Mouse (Mus musculus) CH12.LX (cell line): ENCODE measurements at regions not wholly inside any gene's neighbourhood (a gene's known extent, or its start where the extent isn't known, plus 50 kb on each side); places are given as distances from the start of the nearest gene placed in this dataset.

ENCODE experiments used
- DNase-seq: peaks from one replicate; pipeline ENCODE4 v3.0.0-alpha.2; 2013; ENCODE audit errors: extremely low read depth
- H3K27ac ChIP-seq: 2 replicates; pipeline ENCODE4 v1.5.1; 2012; ENCODE audit warnings: low read depth, mild to moderate bottlenecking, control low read depth, moderate library complexity; ENCODE audit not compliant: insufficient read depth
- H3K27me3 ChIP-seq: replicated peaks from 2 replicates; pipeline ENCODE3; 2012; ENCODE audit warnings: inconsistent platforms
- H3K36me3 ChIP-seq, 2 experiments: replicated peaks in 1 of 2; 2 replicates each; pipeline versions ENCODE3 to v1.6.1; 2012; ENCODE audit warnings: inconsistent platforms in 1 of 2, low read length in 1 of 2, mild to moderate bottlenecking in 1 of 2, mixed read lengths in 1 of 2, moderate library complexity in 1 of 2; ENCODE audit not compliant: control insufficient read depth in 1 of 2, insufficient read depth in 1 of 2
- H3K4me1 ChIP-seq, 2 experiments: 2 replicates each; pipeline ENCODE4 v1.6.1; 2012; ENCODE audit warnings: inconsistent platforms in 1 of 2, moderate library complexity in 1 of 2; ENCODE audit not compliant: insufficient read depth in 2 of 2, control insufficient read depth in 1 of 2
- H3K4me2 ChIP-seq: 2 replicates; pipeline ENCODE4 v1.6.1; 2012; ENCODE audit warnings: low read depth, mild to moderate bottlenecking, control low read depth; ENCODE audit not compliant: poor library complexity, insufficient read depth, severe bottlenecking
- H3K4me3 ChIP-seq, 3 experiments: fragments of 150-350 bp in 1 of 3; sonication (generic) in 1 of 3; replicated peaks in 1 of 3; 2 replicates each; pipeline versions ENCODE3 to v1.5.1; 2011 to 2012; ENCODE audit warnings: low read depth in 2 of 3, low read length in 2 of 3, mild to moderate bottlenecking in 2 of 3, moderate library complexity in 2 of 3, control low read depth in 1 of 3, improper control_type of control experiment in 1 of 3, inconsistent platforms in 1 of 3, mixed read lengths in 1 of 3; ENCODE audit not compliant: poor library complexity in 1 of 3
- H3K79me2 ChIP-seq: replicated peaks from 2 replicates; pipeline ENCODE4 v1.6.1; 2012; ENCODE audit warnings: mild to moderate bottlenecking, moderate library complexity; ENCODE audit not compliant: control insufficient read depth, poor library complexity, insufficient read depth, severe bottlenecking; ENCODE audit errors: extremely low read depth
- H3K9ac ChIP-seq: 2 replicates; pipeline ENCODE4 v1.6.1; 2012; ENCODE audit warnings: low read depth, mild to moderate bottlenecking, control low read depth, moderate library complexity; ENCODE audit not compliant: insufficient read depth
- H3K9me3 ChIP-seq: replicated peaks from 2 replicates; pipeline ENCODE3; 2012; ENCODE audit warnings: low read length, inconsistent platforms, mixed read lengths
- CHD1 ChIP-seq: IDR thresholded peaks from 2 replicates; pipeline ENCODE4 v1.6.1; 2012; ENCODE audit warnings: low read depth, low read length, improper control_type of control experiment, inconsistent platforms
- ELF1 ChIP-seq: IDR thresholded peaks from 2 replicates; pipeline ENCODE4 v1.6.1; 2014; ENCODE audit warnings: low read depth, mild to moderate bottlenecking, inconsistent platforms, low read length, improper control_type of control experiment
- EP300 ChIP-seq: IDR thresholded peaks from 2 replicates; pipeline ENCODE4 v1.6.1; 2011; ENCODE audit warnings: low read length, improper control_type of control experiment
- HCFC1 ChIP-seq: IDR thresholded peaks from 2 replicates; pipeline ENCODE4 v1.6.1; 2012; ENCODE audit warnings: low read depth, mild to moderate bottlenecking, inconsistent platforms, low read length, improper control_type of control experiment
- IRF4 ChIP-seq: IDR thresholded peaks from 2 replicates; pipeline ENCODE4 v1.6.1; 2014; ENCODE audit warnings: low read depth, mild to moderate bottlenecking, inconsistent platforms, low read length, improper control_type of control experiment
- JUN ChIP-seq: IDR thresholded peaks from 2 replicates; pipeline ENCODE4 v1.6.1; 2011; ENCODE audit warnings: low read depth, mild to moderate bottlenecking, low read length, improper control_type of control experiment, moderate library complexity; ENCODE audit not compliant: insufficient read depth
- JUND ChIP-seq: conservative IDR thresholded peaks from 2 replicates; pipeline ENCODE4 v1.6.1; 2011; ENCODE audit warnings: low read depth, low read length, improper control_type of control experiment
- KAT2A ChIP-seq: IDR thresholded peaks from 2 replicates; pipeline ENCODE4 v1.6.1; 2012; ENCODE audit warnings: low read length, improper control_type of control experiment, inconsistent platforms; ENCODE audit not compliant: insufficient replicate concordance
- MAFK ChIP-seq: IDR thresholded peaks from 2 replicates; pipeline ENCODE4 v1.6.1; 2011; ENCODE audit warnings: low read length, improper control_type of control experiment; ENCODE audit not compliant: insufficient replicate concordance
- MAX ChIP-seq: IDR thresholded peaks from 2 replicates; pipeline ENCODE4 v1.6.1; 2011; ENCODE audit warnings: low read length, improper control_type of control experiment
- MXI1 ChIP-seq: IDR thresholded peaks from 2 replicates; pipeline ENCODE4 v1.6.1; 2011; ENCODE audit warnings: mild to moderate bottlenecking, low read depth, low read length, improper control_type of control experiment
- NRF1 ChIP-seq: IDR thresholded peaks from 2 replicates; pipeline ENCODE4 v1.6.1; 2014; ENCODE audit warnings: low read depth, mild to moderate bottlenecking, inconsistent platforms, low read length, improper control_type of control experiment, moderate library complexity
- PAX5 ChIP-seq: IDR thresholded peaks from 2 replicates; pipeline ENCODE4 v1.6.1; 2012; ENCODE audit warnings: low read length, inconsistent platforms, mixed read lengths
- RAD21 ChIP-seq: IDR thresholded peaks from 2 replicates; pipeline ENCODE4 v1.6.1; 2011; ENCODE audit warnings: low read depth, mild to moderate bottlenecking, low read length, improper control_type of control experiment, moderate library complexity
- RCOR1 ChIP-seq: conservative IDR thresholded peaks from 2 replicates; pipeline ENCODE4 v1.6.1; 2012; ENCODE audit warnings: low read depth, mild to moderate bottlenecking, inconsistent platforms, low read length, improper control_type of control experiment
- TBP ChIP-seq: conservative IDR thresholded peaks from 2 replicates; pipeline ENCODE4 v1.6.1; 2011; ENCODE audit warnings: low read depth, low read length, improper control_type of control experiment
- TCF12 ChIP-seq: IDR thresholded peaks from 2 replicates; pipeline ENCODE4 v1.6.1; 2014; ENCODE audit warnings: low read depth, mild to moderate bottlenecking, inconsistent platforms, low read length, improper control_type of control experiment
- USF1 ChIP-seq: IDR thresholded peaks from 2 replicates; pipeline ENCODE4 v1.6.1; 2014; ENCODE audit warnings: low read depth, mild to moderate bottlenecking, inconsistent platforms, low read length, improper control_type of control experiment
- ZC3H11A ChIP-seq: IDR thresholded peaks from 2 replicates; pipeline ENCODE4 v1.6.1; 2012; ENCODE audit warnings: low read depth, mild to moderate bottlenecking, inconsistent platforms, low read length, improper control_type of control experiment
- ZKSCAN1 ChIP-seq: IDR thresholded peaks from 2 replicates; pipeline ENCODE4 v1.6.1; 2012; ENCODE audit warnings: low read depth, inconsistent platforms, low read length, improper control_type of control experiment, borderline replicate concordance
- dilution Hi-C: fragments of 300-500 bp; cut with MboI; formaldehyde crosslinking; loops from 2 replicates; pipeline ENCODE4 v1.14.3; 2020; ENCODE audit warnings: low sequenced_read_pairs; ENCODE audit not compliant: extremely low pct_unique_long_range_greater_than_20kb, extremely low pct_ligation_motif_present
- in situ Hi-C: fragments of 300-500 bp; cut with MboI; formaldehyde crosslinking; loops from 3 replicates; pipeline ENCODE4 v1.14.3; 2019; ENCODE audit warnings: low sequenced_read_pairs, low pct_ligation_motif_present, low pct_unique_long_range_greater_than_20kb, mixed read lengths

- H3K79me2 ChIP-seq = no peaks in the 10 kb centered on the region
- no peak overlapping the region for H3K4me2 ChIP-seq
- no peaks in the 10 kb centered on the region for H3K27me3 ChIP-seq
- H3K4me1 ChIP-seq = peaks cover 8 to 68% of the 10 kb centered on the region in 2 experiments; a peak in 3 of 4 replicates
- H3K27ac ChIP-seq = no peak overlapping the region
- no peak overlapping the region for H3K4me3 ChIP-seq
- no peaks in the 10 kb centered on the region for H3K36me3 ChIP-seq
- DNase-seq = peak; percentile 92
- dilution Hi-C loops (no loop called here), in situ Hi-C loops (loop anchor here (10.0 kb wide), 1 partner anchor 78 kb away; no protein-coding TSS in a partner anchor)
- TF ChIP-seq TCF12 (0 out of 2 replicates have a peak, but pooled peaks have one; percentile 23), HCFC1 (no peak), EP300 (peak; percentile 48; the same call in 1 of the 2 replicates)
- H3K9ac ChIP-seq = no peak overlapping the region
- no peaks in the 10 kb centered on the region for H3K9me3 ChIP-seq
These were observed 186.9 kb upstream of the Mctp2 start for GRCm38 (mm10) chr7:72493292-72493691.

- Histone ChIP-seq H3K4me3 (no peak overlapping the region), H3K36me3 (no peaks in the 10 kb centered on the region), H3K4me2 (no peak overlapping the region), H3K27me3 (no peaks in the 10 kb centered on the region), H3K79me2 (no peaks in the 10 kb centered on the region), H3K4me1 (peaks cover 9 to 64% of the 10 kb centered on the region in 2 experiments; a peak in 3 of 4 replicates), H3K9me3 (no peaks in the 10 kb centered on the region), H3K9ac (no peak overlapping the region), H3K27ac (no peak overlapping the region)
- dilution Hi-C loops = no loop called here
- DNase-seq = no peak
- in situ Hi-C loops = loop anchor here (10.0 kb wide), 1 partner anchor 82 kb away; no protein-coding TSS in a partner anchor
- TF ChIP-seq TBP = no peak
These were observed 190.7 kb upstream of the Mctp2 start for GRCm38 (mm10) chr7:72496933-72497631.

- no peaks in the 10 kb centered on the region for H3K27me3 ChIP-seq
- dilution Hi-C loops = no loop called here
- no peak overlapping the region for H3K4me3 ChIP-seq
- H3K4me1 ChIP-seq = peaks cover 9 to 48% of the 10 kb centered on the region in 2 experiments; a peak in 3 of 4 replicates
- no peak for TF ChIP-seq MXI1
- TF ChIP-seq USF1 = no peak
- no peak for TF ChIP-seq MAX
- TF ChIP-seq NRF1 = no peak
- no peak for TF ChIP-seq MAFK
- no peak for TF ChIP-seq KAT2A
- TF ChIP-seq RCOR1 = no peak
- no peak for TF ChIP-seq ZKSCAN1
- no peak for TF ChIP-seq JUN
- TF ChIP-seq CHD1 = no peak
- TF ChIP-seq PAX5 = no peak
- TF ChIP-seq TCF12 = no peak
- TF ChIP-seq ZC3H11A = no peak
- TF ChIP-seq JUND = no peak
- TF ChIP-seq ELF1 = no peak
- no peak for TF ChIP-seq IRF4
- no peak for TF ChIP-seq RAD21
- no peak for TF ChIP-seq HCFC1
- TF ChIP-seq, all 38 proteins: peak for 0
- H3K27ac ChIP-seq = no peak overlapping the region
- H3K9ac ChIP-seq = no peak overlapping the region
- DNase-seq = peak; percentile 37
- in situ Hi-C loops = loop anchor here (10.0 kb wide), 1 partner anchor 84 kb away; no protein-coding TSS in a partner anchor
- no peaks in the 10 kb centered on the region for H3K36me3 ChIP-seq
- no peaks in the 10 kb centered on the region for H3K9me3 ChIP-seq
- no peaks in the 10 kb centered on the region for H3K79me2 ChIP-seq
- H3K4me2 ChIP-seq = no peak overlapping the region
These were observed 192.3 kb upstream of the Mctp2 start for GRCm38 (mm10) chr7:72498562-72499230.
